Mouse (Mus musculus) spleen, adult 2 months (tissue): ENCODE measurements at regions not wholly inside any gene's neighbourhood (a gene's known extent, or its start where the extent isn't known, plus 50 kb on each side); places are given as distances from the start of the nearest gene placed in this dataset.
A peak's percentile ranks its signal among the peaks of the same experiment; 100 is the strongest.

Experiments used
- DNase-seq, 2 experiments: peaks; one replicate each; pipeline versions ENCODE4 v3.0.0 to v3.0.0-alpha.2; 2012 to 2021; ENCODE audit warnings: low spot score in 2 of 2, low read depth in 1 of 2
- H3K27ac ChIP-seq: fragments of 200-500 bp; 2 replicates; pipeline ENCODE4 v1.5.1; 2012; ENCODE audit warnings: low read length, inconsistent platforms; ENCODE audit not compliant: insufficient read depth
- H3K27me3 ChIP-seq: fragments of 200-500 bp; 2 replicates; pipeline ENCODE4 v1.6.1; 2012; ENCODE audit warnings: mild to moderate bottlenecking, moderate library complexity, low read length, inconsistent platforms; ENCODE audit not compliant: control insufficient read depth, insufficient read depth
- H3K36me3 ChIP-seq: fragments of 200-500 bp; 2 replicates; pipeline ENCODE4 v1.6.1; 2012; ENCODE audit warnings: mild to moderate bottlenecking, low read length, inconsistent platforms; ENCODE audit not compliant: control insufficient read depth, insufficient read depth
- H3K4me1 ChIP-seq: fragments of 200-500 bp; 2 replicates; pipeline ENCODE4 v1.6.1; 2011; ENCODE audit warnings: inconsistent platforms; ENCODE audit not compliant: control insufficient read depth, insufficient read depth, insufficient read length
- H3K4me3 ChIP-seq: fragments of 200-500 bp; 2 replicates; pipeline ENCODE4 v1.5.1; 2011; ENCODE audit warnings: mild to moderate bottlenecking, inconsistent platforms; ENCODE audit not compliant: insufficient read depth, insufficient read length; ENCODE audit errors: extremely low read depth
- CTCF ChIP-seq: fragments of 200-500 bp; IDR thresholded peaks from 2 replicates; pipeline ENCODE4 v1.5.1; 2011; ENCODE audit warnings: mild to moderate bottlenecking, inconsistent platforms; ENCODE audit not compliant: insufficient read depth, insufficient read length, insufficient replicate concordance; ENCODE audit errors: extremely low read depth
- POLR2A ChIP-seq: fragments of 200-500 bp; IDR thresholded peaks from 2 replicates; pipeline ENCODE4 v1.6.1; 2011; ENCODE audit warnings: low read depth, low read length, inconsistent platforms
- WGBS: fragments of 180-500 bp; shearing (Covaris S2); methylation state at CpG from one replicate; pipeline ENCODE4 v1.1.7; 2018; 5-methylcytosine and 5-hydroxymethylcytosine counted together

GRCm38 (mm10) chr12:69501346-69501730, 81.5 kb downstream of the Vcpkmt start:
- Histone ChIP-seq H3K36me3 (no peaks in the 10 kb centered on the region), H3K27ac (peak overlapping the region; percentile 84), H3K27me3 (no peaks in the 10 kb centered on the region), H3K4me1 (peaks cover 21% of the 10 kb centered on the region; the same call in 1 of the 2 replicates), H3K4me3 (no peak overlapping the region)
- TF ChIP-seq POLR2A (no peak), CTCF (no peak)
- DNase-seq, result no peak
- WGBS, result 17% methylated on average over 2 of the region's 2 CpGs

- 44% methylated on average over 15 of the region's 15 CpGs for WGBS
- Histone ChIP-seq H3K36me3 (no peaks in the 10 kb centered on the region), H3K4me3 (no peak overlapping the region), H3K4me1 (peaks cover 21% of the 10 kb centered on the region; the same call in 1 of the 2 replicates), H3K27ac (peak overlapping the region; percentile 84), H3K27me3 (no peaks in the 10 kb centered on the region)
- DNase-seq, result peak in 1 of 2 experiments; percentile 51
- TF ChIP-seq CTCF, result no peak
- TF ChIP-seq POLR2A, result no peak
Measured at GRCm38 (mm10) chr12:69500600-69501345, 82.1 kb downstream of the Vcpkmt start.

- Histone ChIP-seq H3K4me1 (peaks cover 14% of the 10 kb centered on the region; the same call in 1 of the 2 replicates), H3K27me3 (no peaks in the 10 kb centered on the region), H3K36me3 (no peaks in the 10 kb centered on the region), H3K4me3 (no peak overlapping the region), H3K27ac (no peak overlapping the region)
- WGBS, result 75% methylated on average over 7 of the region's 7 CpGs
- TF ChIP-seq POLR2A, result no peak
- no peak for TF ChIP-seq CTCF
- no peak for DNase-seq
Measured at GRCm38 (mm10) chr12:69497121-69497520, 85.7 kb downstream of the Vcpkmt start.

GRCm38 (mm10) chr12:69496341-69496904, 86.4 kb downstream of the Vcpkmt start:
- WGBS, result 86% methylated on average over 6 of the region's 6 CpGs
- Histone ChIP-seq H3K27ac (no peak overlapping the region), H3K4me3 (no peak overlapping the region), H3K27me3 (no peaks in the 10 kb centered on the region), H3K36me3 (no peaks in the 10 kb centered on the region), H3K4me1 (peaks cover 10% of the 10 kb centered on the region; the same call in 1 of the 2 replicates)
- TF ChIP-seq CTCF (no peak), POLR2A (no peak)
- DNase-seq, result no peak

GRCm38 (mm10) chr12:69495776-69496175, 87.1 kb downstream of the Vcpkmt start:
- H3K27ac ChIP-seq, result no peak overlapping the region
- peaks cover 4% of the 10 kb centered on the region; the same call in 1 of the 2 replicates for H3K4me1 ChIP-seq
- WGBS, result 80% methylated on average over 5 of the region's 5 CpGs
- H3K27me3 ChIP-seq, result no peaks in the 10 kb centered on the region
- TF ChIP-seq POLR2A (no peak), CTCF (no peak)
- no peaks in the 10 kb centered on the region for H3K36me3 ChIP-seq
- H3K4me3 ChIP-seq, result no peak overlapping the region
- DNase-seq, result no peak

- H3K27me3 ChIP-seq, result no peaks in the 10 kb centered on the region
- no peak overlapping the region for H3K4me3 ChIP-seq
- TF ChIP-seq CTCF, result no peak
- TF ChIP-seq POLR2A, result no peak
- H3K27ac ChIP-seq, result no peak overlapping the region
- 86% methylated on average over 8 of the region's 8 CpGs for WGBS
- no peak for DNase-seq
- no peaks in the 10 kb centered on the region for H3K4me1 ChIP-seq
- H3K36me3 ChIP-seq, result no peaks in the 10 kb centered on the region
Measured at GRCm38 (mm10) chr12:69494648-69495047, 88.2 kb downstream of the Vcpkmt start.

- H3K27ac ChIP-seq, result no peak overlapping the region
- no peaks in the 10 kb centered on the region for H3K36me3 ChIP-seq
- WGBS, result 94% methylated on average over 10 of the region's 10 CpGs
- H3K4me3 ChIP-seq, result no peak overlapping the region
- DNase-seq, result no peak
- peaks cover 5% of the 10 kb centered on the region; the same call in 1 of the 2 replicates for H3K4me1 ChIP-seq
- TF ChIP-seq CTCF (no peak), POLR2A (no peak)
- H3K27me3 ChIP-seq, result no peaks in the 10 kb centered on the region
Measured at GRCm38 (mm10) chr12:69489686-69490085, 93.1 kb downstream of the Vcpkmt start.
